Mouse (Mus musculus): Measurements from ENCODE around the gene Fbxo6.
"Not testable (repeated sequence)": the region's sequence is repeated elsewhere in the genome, so short reads cannot be mapped to it uniquely, and the experiment has no call there.

Fbxo6 gene

DNA sequence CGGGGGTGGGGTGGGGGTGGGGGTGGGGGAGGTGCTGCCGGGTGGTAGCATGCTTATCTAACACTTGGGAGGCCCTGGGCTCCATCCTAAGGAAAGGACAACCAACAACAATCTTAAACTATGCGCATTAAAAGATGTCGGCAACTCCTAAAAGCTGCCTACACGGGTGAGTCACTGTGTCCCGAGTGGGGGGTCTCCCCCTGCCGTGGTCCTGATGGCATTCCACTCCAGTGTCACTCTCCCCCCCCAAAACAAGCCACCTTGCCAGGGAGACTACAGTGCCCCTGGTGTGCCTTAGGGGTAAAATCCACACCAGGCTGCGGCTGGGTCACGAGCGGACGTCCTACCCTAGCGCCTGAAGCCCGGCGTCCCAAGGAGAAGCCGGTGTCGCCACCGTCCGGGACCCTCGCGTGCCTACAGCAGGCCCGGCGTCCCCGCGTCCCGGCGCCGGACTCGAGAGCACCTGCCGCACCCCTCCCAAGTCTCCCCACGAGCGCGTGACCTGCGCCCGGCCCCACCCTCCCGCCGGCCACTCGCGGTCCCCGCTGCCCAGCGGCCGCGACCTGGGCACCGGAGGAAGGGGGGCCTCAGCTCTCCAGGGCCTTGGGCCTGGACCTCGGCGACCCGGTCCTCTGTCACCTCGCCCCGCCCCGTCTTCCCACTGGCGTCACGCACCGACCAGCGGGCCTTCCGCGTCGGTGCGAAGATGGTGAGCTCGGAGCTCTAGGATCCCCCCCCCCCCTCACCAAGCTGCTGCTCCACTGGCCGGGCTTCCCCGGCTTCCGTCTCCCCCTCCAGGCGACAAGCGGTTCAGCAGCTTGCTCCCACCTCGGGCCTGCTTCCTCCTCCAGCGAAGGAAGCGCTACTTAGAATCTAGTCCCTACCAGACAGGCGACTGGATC is at the start of gene Fbxo6:
Gene Fbxo6 (minus strand): TSS at position 874 of the 902 bp plus-strand sequence.
- DNase-seq (ENCODE audit: low spot score) = peak; percentile 82

- DNase-seq (ENCODE audit: low spot score) = no peak
Measured at GRCm38 (mm10) chr4:148198721-148199120, 46.8 kb upstream of the Fbxo6 start.

- no peak for DNase-seq (ENCODE audit: low spot score)
Measured at GRCm38 (mm10) chr4:148194400-148194799, 42.5 kb upstream of the Fbxo6 start.

GRCm38 (mm10) chr4:148192707-148193245 is 40.8 kb upstream of the Fbxo6 start:
- DNase-seq (ENCODE audit: low spot score) = no peak

DNA sequence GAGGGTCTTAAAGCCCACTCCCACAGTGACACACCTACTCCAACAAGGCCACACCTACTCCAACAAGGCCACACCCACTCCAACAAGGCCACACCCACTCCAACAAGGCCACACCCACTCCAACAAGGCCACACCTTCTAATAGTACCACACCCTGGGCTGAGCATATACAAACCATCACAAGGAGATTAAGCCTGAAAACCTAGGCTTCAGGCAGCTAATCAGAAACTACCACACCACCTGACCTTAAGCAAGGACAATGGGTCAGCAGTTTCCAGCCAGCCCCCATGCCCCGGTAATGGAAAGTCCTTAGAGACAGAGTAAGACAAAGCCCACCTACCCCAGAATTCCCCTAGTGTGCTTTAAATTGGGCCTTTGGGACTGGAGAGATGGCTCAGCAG is 36.8 kb upstream of the Fbxo6 start:
- not testable (repeated sequence) for DNase-seq (ENCODE audit: low spot score)

DNA sequence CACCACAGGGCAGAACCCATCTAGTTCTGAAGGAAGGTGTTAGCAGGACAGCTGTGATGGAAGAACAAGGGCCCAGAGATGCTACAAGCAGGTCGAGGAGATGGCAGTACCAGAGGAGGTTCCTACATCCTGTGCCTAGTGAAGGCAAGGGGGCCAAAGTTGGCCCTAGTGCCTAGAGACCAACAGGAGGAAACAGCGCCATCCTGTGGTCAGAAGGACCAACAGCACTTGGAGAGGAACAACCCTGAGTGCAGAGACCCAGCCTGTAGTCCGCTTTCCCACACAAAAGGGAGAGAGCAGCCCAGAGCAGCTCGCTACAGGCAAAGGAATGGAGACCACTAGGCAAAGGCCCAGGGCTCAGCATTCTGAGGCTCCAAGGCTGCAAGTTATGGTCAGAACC is 33.9 kb upstream of the Fbxo6 start:
- no peak for DNase-seq (ENCODE audit: low spot score)

DNA sequence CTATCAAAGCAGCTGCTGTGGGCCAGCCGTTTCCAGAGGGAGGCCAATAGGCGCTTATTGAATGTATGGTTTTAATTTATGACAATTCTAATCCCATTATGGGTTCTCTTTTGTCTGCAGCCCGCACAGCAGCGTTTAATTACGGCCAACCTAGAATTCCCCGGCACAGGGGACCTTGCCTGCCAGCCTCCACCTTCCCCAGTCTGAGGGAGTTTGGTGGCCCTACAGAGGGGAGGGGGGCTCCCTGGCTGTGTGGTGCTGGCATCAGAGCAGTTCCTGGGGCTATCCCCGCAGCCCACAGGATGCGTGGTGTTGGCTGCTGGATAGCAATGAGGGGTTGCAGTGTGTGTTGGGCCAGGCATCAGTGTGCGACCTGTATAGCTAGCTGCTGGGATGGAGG is 32.6 kb upstream of the Fbxo6 start:
- DNase-seq (ENCODE audit: low spot score) = no peak

GRCm38 (mm10) chr4:148182363-148182762 is 30.4 kb upstream of the Fbxo6 start:
- no peak for DNase-seq (ENCODE audit: low spot score)

GRCm38 (mm10) chr4:148181483-148181882 is 29.5 kb upstream of the Fbxo6 start:
- no peak for DNase-seq (ENCODE audit: low spot score)

DNA sequence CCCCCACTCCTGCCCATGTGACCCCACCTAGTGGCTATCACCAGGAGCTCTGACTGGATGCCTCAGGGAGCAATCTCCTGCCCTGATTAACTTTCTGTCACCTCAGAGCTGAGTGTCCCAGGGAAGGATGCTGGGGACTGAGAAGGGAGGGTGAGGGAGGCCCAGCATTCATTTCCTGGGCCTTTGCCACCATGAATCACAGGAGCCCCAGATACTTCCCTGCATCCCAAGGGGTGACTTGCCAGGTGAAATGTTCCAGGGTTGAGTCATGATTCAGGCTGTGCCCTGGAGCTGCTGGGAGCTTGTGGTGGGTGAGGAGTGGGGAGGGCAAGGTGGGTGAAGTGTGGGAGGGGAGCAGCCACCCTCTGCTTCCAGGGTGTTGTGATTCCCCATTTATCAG is 25.8 kb upstream of the Fbxo6 start:
- DNase-seq (ENCODE audit: low spot score) = no peak

- not testable (repeated sequence) for DNase-seq (ENCODE audit: low spot score)
Measured at GRCm38 (mm10) chr4:148176603-148177002, 24.7 kb upstream of the Fbxo6 start.

- no peak for DNase-seq (ENCODE audit: low spot score)
Measured at GRCm38 (mm10) chr4:148174495-148174862, 22.5 kb upstream of the Fbxo6 start.

DNA sequence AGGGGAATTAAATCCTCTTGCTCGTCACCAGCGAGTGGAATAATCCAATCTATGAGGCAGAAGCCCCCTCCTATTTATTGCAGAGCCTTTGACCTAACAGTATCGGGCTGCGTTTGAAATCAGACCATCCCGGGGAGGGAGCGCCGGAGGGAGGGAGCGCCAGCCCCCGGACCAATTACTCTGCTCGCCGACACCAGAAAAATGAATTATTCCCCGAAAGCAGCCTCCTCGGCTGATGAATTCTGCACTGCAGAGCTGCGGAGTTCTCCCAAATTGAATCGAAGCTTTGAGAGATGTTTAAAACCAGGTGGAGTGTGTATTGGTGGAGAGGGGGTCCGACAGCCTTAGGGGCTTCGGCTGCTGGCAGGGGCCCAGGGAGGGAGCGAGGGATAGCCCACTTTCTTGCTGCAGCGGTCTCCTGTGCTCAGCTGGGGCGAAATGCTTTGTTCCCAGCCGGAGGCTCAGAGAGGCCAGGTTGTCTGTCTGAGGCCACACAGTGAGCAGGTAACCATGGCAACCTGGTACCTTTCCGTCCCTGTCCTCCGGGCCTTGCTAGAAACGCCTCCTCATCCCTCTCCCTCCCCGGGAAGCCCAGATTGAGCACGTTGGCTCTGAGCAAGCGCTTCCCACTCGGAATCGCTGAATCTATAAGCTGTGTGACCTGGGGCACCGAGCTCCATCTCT is 22.0 kb upstream of the Fbxo6 start:
- no peak for DNase-seq (ENCODE audit: low spot score)

GRCm38 (mm10) chr4:148171261-148171660 is 19.3 kb upstream of the Fbxo6 start:
- no peak for DNase-seq (ENCODE audit: low spot score)

DNA sequence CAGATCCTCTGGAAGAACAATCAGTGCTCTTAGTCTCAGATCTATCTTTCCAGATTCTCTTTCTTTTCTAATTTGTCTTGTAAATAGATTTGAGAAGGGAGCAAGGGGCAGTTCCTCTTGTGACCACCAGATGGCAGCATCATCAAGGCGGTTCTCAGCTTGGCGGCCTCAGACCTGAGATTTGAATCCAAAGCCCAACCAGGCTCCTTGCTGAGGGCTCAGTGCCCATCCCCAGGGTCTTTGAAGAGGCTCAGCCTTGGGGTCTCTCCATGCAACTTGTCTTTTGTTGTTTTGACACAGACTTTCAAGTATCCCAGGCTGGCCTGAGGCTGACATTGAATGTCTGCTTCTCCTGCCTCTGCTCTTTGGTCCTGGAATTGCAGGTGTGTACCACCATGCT is 18.9 kb upstream of the Fbxo6 start:
- DNase-seq (ENCODE audit: low spot score) = no peak

DNA sequence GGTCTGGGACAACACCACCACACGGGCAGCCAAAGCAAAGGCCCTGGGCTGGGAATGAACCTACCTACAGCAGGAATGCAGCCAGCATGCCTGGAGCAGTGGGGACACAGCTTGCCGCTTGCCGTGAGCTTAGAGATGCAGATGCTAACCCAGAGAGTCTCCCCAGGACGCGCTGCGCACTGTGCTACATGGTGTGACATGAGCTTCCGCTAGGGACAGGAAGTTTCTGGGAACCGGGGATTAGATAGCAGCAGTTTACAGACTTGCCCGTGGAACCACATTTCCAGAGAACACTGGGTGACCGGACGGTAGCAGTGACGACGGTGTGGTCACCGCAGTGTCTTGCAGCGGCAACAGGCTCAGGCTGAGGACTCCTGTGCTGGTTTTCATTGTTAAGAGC is 17.6 kb upstream of the Fbxo6 start:
- DNase-seq (ENCODE audit: low spot score) = no peak

- DNase-seq (ENCODE audit: low spot score) = peak; percentile 54
Measured at GRCm38 (mm10) chr4:148168287-148168686, 16.3 kb upstream of the Fbxo6 start.

DNA sequence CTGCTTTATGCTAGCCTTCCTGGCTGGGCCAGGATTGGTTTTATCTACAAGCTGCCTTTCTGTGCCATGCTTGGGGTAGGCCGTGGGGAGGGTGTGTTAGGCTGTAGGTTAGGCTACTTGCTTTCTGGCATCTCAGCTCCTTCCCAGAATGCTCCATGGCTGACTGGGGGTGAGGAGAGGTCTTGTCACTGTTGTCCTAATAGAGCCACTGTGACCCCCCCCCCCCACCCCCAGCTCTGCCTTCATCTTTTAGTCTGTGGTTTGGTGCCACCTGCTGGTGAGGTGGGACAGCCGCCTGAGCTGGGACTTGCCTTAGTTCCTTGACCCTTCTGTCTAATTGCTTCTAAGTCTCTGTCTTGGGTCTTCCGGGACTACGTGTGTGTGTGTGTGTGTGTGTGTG is 15.0 kb upstream of the Fbxo6 start:
- peak; percentile 57 for DNase-seq (ENCODE audit: low spot score)

DNA sequence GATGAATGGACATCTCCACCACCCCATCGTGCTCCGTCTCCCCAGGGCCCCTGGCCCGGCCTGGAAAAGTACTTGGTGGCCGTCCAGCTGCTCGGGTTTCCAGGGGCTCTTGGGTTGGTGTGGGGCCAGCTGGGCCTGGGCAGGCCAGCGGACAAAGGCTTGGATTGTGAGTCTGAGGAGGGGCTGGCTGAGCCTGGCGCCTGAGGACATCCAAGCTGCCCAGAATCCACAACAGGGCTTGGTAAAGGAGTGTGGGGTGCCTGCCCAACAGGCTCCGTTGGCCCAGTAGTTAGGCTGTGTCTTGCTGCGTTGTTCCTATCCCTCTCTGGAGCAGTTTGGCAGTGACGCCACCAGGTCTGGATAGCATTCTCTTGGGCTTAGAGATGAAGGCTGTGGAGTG is 14.5 kb upstream of the Fbxo6 start:
- DNase-seq (ENCODE audit: low spot score) = no peak

DNA sequence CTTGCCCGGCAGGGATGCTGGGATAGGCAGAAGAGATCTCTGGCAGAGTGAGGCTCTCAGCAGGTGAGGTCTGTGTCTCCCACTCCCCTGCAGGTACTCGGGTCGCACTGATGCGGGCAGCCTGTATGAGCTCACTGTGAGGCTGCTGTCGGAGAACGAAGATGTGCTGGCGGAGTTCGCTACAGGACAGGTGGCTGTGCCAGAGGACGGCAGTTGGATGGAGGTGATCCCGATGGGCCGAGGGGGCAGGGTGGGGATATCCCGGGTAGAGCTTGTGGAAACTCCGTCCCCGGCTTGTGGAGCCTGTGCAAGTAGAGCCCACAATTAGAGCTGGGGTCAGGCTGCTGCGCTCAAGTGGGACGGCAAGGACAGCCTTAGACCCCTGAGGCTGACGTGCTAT is 13.6 kb upstream of the Fbxo6 start:
- no peak for DNase-seq (ENCODE audit: low spot score)

DNA sequence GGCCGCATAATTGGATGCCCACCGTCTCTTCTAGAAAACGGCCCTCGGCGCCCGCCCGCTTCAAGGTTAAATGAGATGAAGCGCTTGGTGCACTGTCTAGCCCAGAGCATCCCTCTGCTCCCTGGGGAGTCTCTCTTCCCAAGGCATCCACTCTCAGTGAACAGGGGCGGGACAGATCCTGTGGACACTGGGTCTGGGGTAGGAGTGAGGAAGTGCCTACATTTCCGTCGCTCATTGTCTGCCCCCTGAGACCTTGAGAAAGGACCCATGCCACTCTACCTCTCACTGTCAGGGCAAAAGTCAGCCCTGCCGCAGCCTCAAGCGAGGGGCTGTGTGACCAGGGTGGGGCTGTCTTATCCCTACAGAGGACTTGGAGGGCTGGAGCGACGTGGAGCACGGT is 12.5 kb upstream of the Fbxo6 start:
- no peak for DNase-seq (ENCODE audit: low spot score)

DNA sequence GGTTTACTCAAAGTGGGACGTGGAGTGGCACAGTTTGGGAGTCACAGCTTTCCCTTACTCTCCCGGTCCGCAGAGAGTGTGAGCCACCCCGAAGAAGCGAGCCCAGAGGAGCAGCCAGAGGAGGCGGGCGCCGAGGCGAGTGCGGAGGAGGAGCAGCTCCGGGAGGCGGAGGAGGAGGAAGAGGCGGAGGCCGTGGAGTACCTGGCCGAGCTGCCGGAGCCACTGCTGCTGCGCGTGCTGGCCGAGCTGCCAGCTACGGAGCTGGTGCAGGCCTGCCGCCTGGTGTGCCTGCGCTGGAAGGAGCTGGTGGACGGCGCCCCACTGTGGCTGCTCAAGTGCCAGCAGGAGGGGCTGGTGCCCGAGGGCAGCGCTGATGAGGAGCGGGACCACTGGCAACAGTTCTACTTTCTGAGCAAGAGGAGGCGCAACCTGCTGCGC is 12.1 kb upstream of the Fbxo6 start:
- DNase-seq (ENCODE audit: low spot score) = peak; percentile 82

Data from ovary, postnatal 36 days (tissue).